Mouse (Mus musculus) kidney, postnatal 0 days (tissue): ENCODE measurements at regions not wholly inside any gene's neighbourhood (a gene's known extent, or its start where the extent isn't known, plus 50 kb on each side); places are given as distances from the start of the nearest gene placed in this dataset.

ENCODE experiments used
- ATAC-seq: fragments of 200-750 bp; cut with Nextera tagmentation; replicated peaks from 2 replicates; pipeline ENCODE4 v1.8.0; 2017; ENCODE audit warnings: low read depth, moderate number of reproducible peaks, moderate TSS enrichment, moderate library complexity; ENCODE audit not compliant: low FRiP score
- DNase-seq: peaks from one replicate; pipeline ENCODE4 v3.0.0-alpha.2; 2016; ENCODE audit warnings: low spot score
- H3K27ac ChIP-seq: fragments of 300-500 bp; sonication (generic); 2 replicates; pipeline ENCODE4 v1.5.1; 2014; ENCODE audit warnings: mild to moderate bottlenecking
- H3K27me3 ChIP-seq: fragments of 300-500 bp; sonication (generic); 2 replicates; pipeline ENCODE4 v1.6.1; 2014; ENCODE audit warnings: low read length, mixed read lengths; ENCODE audit not compliant: insufficient read depth
- H3K36me3 ChIP-seq: fragments of 300-500 bp; sonication (generic); 2 replicates; pipeline ENCODE4 v1.6.1; 2014; ENCODE audit warnings: low read length, mixed read lengths; ENCODE audit not compliant: insufficient read depth
- H3K4me1 ChIP-seq: fragments of 300-500 bp; sonication (generic); replicated peaks from 2 replicates; pipeline ENCODE4 v1.6.1; 2014; ENCODE audit warnings: antibody characterized with exemption, low read length, mixed read lengths; ENCODE audit not compliant: insufficient read depth
- H3K4me2 ChIP-seq: fragments of 300-500 bp; sonication (generic); 2 replicates; pipeline ENCODE4 v1.6.1; 2014; ENCODE audit warnings: mild to moderate bottlenecking, low read length, moderate library complexity, mixed read lengths
- H3K4me3 ChIP-seq: fragments of 300-500 bp; sonication (generic); replicated peaks from 2 replicates; pipeline ENCODE4 v1.5.1; 2014; ENCODE audit warnings: low read depth, low read length
- H3K9ac ChIP-seq: fragments of 300-500 bp; sonication (generic); 2 replicates; pipeline ENCODE4 v1.6.1; 2014; ENCODE audit warnings: low read depth, low read length
- H3K9me3 ChIP-seq: fragments of 300-500 bp; sonication (generic); replicated peaks from 2 replicates; pipeline ENCODE4 v1.6.1; 2016; ENCODE audit warnings: low read length, inconsistent platforms, mixed read lengths
- CTCF ChIP-seq: IDR thresholded peaks from 2 replicates; pipeline ENCODE4 v1.5.1; 2016; ENCODE audit warnings: antibody characterized with exemption, low read depth, mild to moderate bottlenecking, moderate library complexity
- WGBS: fragments of 180-500 bp; shearing (Covaris S2); extraction: QIAGEN DNeasy Blood & Tissue Kit; methylation state at CpG from one replicate; pipeline ENCODE4 v1.1.7; 2014; 5-methylcytosine and 5-hydroxymethylcytosine counted together

GRCm38 (mm10) chr3:17786721-17787442 lies 161.3 kb upstream of the Cypt12 start:
- Histone ChIP-seq H3K27ac (no peak overlapping the region), H3K9me3 (no peaks in the 10 kb centered on the region), H3K9ac (no peak overlapping the region), H3K27me3 (peaks cover 62% of the 10 kb centered on the region), H3K4me1 (no peaks in the 10 kb centered on the region; the same call in 1 of the 2 replicates), H3K4me3 (peak overlapping the region; percentile 30), H3K36me3 (no peaks in the 10 kb centered on the region), H3K4me2 (peak overlapping the region; percentile 62)
- peak; percentile 82 for ATAC-seq
- no peak for DNase-seq
- no peak for TF ChIP-seq CTCF
- 2% methylated on average over 35 of the region's 35 CpGs for WGBS

- 3% methylated on average over 18 of the region's 18 CpGs for WGBS
- Histone ChIP-seq H3K27me3 (peaks cover 65% of the 10 kb centered on the region), H3K36me3 (no peaks in the 10 kb centered on the region), H3K4me2 (no peak overlapping the region), H3K9ac (no peak overlapping the region), H3K27ac (no peak overlapping the region), H3K4me1 (no peaks in the 10 kb centered on the region; the same call in 1 of the 2 replicates), H3K4me3 (peak overlapping the region; percentile 30; the same call in 1 of the 2 replicates), H3K9me3 (no peaks in the 10 kb centered on the region)
- DNase-seq (no peak), ATAC-seq (no peak)
- TF ChIP-seq CTCF, result no peak
These were observed 160.5 kb upstream of the Cypt12 start for GRCm38 (mm10) chr3:17787443-17788333.

- WGBS, result 15% methylated on average over 4 of the region's 4 CpGs
- H3K4me3 ChIP-seq, result no peak overlapping the region
These were observed 159.9 kb upstream of the Cypt12 start for GRCm38 (mm10) chr3:17788334-17788720.

DNA sequence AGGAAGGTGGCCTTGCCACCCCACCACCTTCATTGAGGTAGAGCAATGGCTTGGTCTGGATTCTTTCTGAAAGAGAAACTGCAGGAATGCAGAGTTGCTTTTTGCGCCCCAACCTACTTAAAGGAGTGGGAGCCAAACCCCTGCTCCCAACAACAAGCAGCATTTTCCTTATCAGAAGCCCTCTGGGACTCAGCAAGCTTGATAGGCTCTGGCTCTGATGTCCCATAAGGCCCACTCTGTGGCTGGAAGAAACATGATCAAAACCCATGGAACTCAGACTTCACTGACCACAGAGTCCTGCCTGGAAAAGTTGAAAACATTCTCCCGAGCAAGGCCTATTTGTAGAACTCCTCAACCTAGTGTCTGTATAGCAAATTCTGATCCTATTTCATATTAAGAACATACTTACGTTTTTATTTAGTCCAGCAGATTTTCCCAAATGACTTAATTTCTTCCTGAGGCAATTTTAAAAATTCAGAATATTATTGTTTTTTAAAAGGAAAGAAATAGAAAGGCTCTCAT lies 159.4 kb upstream of the Cypt12 start:
- Histone ChIP-seq H3K4me3 (no peak overlapping the region), H3K9ac (no peak overlapping the region), H3K27ac (no peak overlapping the region), H3K4me1 (no peaks in the 10 kb centered on the region; the same call in 1 of the 2 replicates), H3K36me3 (no peaks in the 10 kb centered on the region), H3K4me2 (no peak overlapping the region), H3K9me3 (no peaks in the 10 kb centered on the region), H3K27me3 (peaks cover 77% of the 10 kb centered on the region)
- ATAC-seq, result no peak
- WGBS, result 20% methylated on average over 3 of the region's 3 CpGs
- DNase-seq, result no peak
- no peak for TF ChIP-seq CTCF

More at GRCm38 (mm10) chr3:17788334-17788720, 159.9 kb upstream of the Cypt12 start:
- Histone ChIP-seq H3K36me3 (no peaks in the 10 kb centered on the region), H3K4me1 (no peaks in the 10 kb centered on the region; the same call in 1 of the 2 replicates), H3K27me3 (peaks cover 72% of the 10 kb centered on the region), H3K4me2 (no peak overlapping the region), H3K27ac (no peak overlapping the region), H3K9me3 (no peaks in the 10 kb centered on the region), H3K9ac (no peak overlapping the region)
- DNase-seq (no peak), ATAC-seq (no peak)
- no peak for TF ChIP-seq CTCF

DNA sequence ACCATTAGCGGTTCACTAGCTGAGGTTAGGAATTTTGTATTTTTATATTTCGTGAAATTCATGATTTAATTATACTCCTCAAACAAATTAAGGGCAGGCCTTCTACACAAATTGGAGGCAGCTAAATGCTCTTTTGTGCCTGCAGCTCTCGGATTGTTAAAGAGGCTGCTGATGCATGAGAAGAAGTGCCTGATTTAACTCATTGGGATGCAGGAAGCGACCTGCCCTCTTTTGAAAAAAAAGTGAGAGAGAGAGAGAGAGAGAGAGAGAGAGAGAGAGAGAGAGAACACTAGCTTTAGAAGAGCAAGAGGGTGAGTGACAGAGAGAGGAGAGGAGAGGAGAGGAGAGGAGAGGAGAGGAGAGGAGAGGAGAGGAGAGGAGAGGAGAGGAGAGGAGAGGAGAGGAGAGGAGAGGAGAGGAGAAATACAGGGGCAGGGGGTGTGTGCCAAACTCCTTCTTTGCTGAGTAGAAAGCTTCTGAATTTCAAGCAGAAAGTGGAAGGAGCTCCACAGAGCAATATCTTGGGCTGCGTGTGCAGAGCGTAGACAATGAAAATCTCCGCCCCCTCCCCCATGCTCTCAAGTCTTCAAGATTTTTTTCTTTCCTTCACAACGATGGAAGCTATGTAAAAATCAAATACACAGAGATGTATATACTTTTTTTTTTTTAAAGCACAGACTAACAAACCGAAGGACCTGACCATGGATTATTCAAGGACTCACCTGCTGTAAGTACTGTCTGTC lies 158.6 kb upstream of the Cypt12 start:
- DNase-seq, result no peak
- no peak for ATAC-seq
- whole genome bisulfite sequencing, result 4% methylated on average over 9 of the region's 9 CpGs
- TF ChIP-seq CTCF, result no peak
- H3K4me3 ChIP-seq, result no peak overlapping the region
- H3K4me1 ChIP-seq, result no peaks in the 10 kb centered on the region; the same call in 1 of the 2 replicates
- no peaks in the 10 kb centered on the region for H3K9me3 ChIP-seq
- H3K9ac ChIP-seq, result no peak overlapping the region
- H3K27ac ChIP-seq, result no peak overlapping the region
- no peaks in the 10 kb centered on the region for H3K36me3 ChIP-seq
- peaks cover 85% of the 10 kb centered on the region for H3K27me3 ChIP-seq
- no peak overlapping the region for H3K4me2 ChIP-seq

GRCm38 (mm10) chr3:17790331-17790730 lies 157.9 kb upstream of the Cypt12 start:
- Histone ChIP-seq H3K9me3 (no peaks in the 10 kb centered on the region), H3K4me1 (no peaks in the 10 kb centered on the region; the same call in 1 of the 2 replicates), H3K36me3 (no peaks in the 10 kb centered on the region), H3K4me2 (no peak overlapping the region), H3K4me3 (no peak overlapping the region), H3K27ac (no peak overlapping the region), H3K27me3 (peaks cover 83% of the 10 kb centered on the region), H3K9ac (no peak overlapping the region)
- ATAC-seq (no peak), DNase-seq (no peak)
- WGBS, result 1% methylated on average over 14 of the region's 14 CpGs
- TF ChIP-seq CTCF, result no peak
